Mouse (Mus musculus) heart, embryonic 16.5 days (tissue): ENCODE data around the gene Odaph. TPM values are rescaled to one million over a fixed set of nuclear protein-coding genes. Genes with fewer than 3 reads are reported as not detected.

Source experiments
- ATAC-seq: fragments of 200-750 bp; cut with Nextera tagmentation; replicated peaks from 2 replicates; pipeline ENCODE4 v1.8.0; 2017; ENCODE audit warnings: moderate number of reproducible peaks; ENCODE audit not compliant: insufficient read depth, low FRiP score; ENCODE audit errors: extremely low read depth
- H3K27ac ChIP-seq: fragments of 300-500 bp; sonication (generic); 2 replicates; pipeline ENCODE4 v1.5.1; 2014; ENCODE audit warnings: mild to moderate bottlenecking, low read length, control low read depth, moderate library complexity
- H3K27me3 ChIP-seq: fragments of 300-500 bp; sonication (generic); 2 replicates; pipeline ENCODE4 v1.6.1; 2014; ENCODE audit warnings: low read length, mixed read lengths; ENCODE audit not compliant: control insufficient read depth, insufficient read depth
- H3K36me3 ChIP-seq: fragments of 300-500 bp; sonication (generic); 2 replicates; pipeline ENCODE4 v1.6.1; 2014; ENCODE audit not compliant: control insufficient read depth, insufficient read depth
- H3K4me1 ChIP-seq: fragments of 300-500 bp; sonication (generic); 2 replicates; pipeline ENCODE4 v1.6.1; 2014; ENCODE audit warnings: low read length, mixed read lengths; ENCODE audit not compliant: control insufficient read depth, insufficient read depth
- H3K4me2 ChIP-seq: fragments of 300-500 bp; sonication (generic); 2 replicates; pipeline ENCODE4 v1.6.1; 2014; ENCODE audit warnings: low read depth, mild to moderate bottlenecking, control low read depth, low read length
- H3K4me3 ChIP-seq: fragments of 300-500 bp; sonication (generic); 2 replicates; pipeline ENCODE4 v1.5.1; 2014; ENCODE audit warnings: mild to moderate bottlenecking, control low read depth, low read length
- H3K9ac ChIP-seq: fragments of 300-500 bp; sonication (generic); 2 replicates; pipeline ENCODE4 v1.6.1; 2014; ENCODE audit warnings: low read length, control low read depth
- H3K9me3 ChIP-seq: fragments of 300-500 bp; sonication (generic); replicated peaks from 2 replicates; pipeline ENCODE4 v1.6.1; 2016; ENCODE audit warnings: low read length; ENCODE audit not compliant: control insufficient read depth
- WGBS: fragments of 180-500 bp; shearing (Covaris S2); extraction: QIAGEN DNeasy Blood & Tissue Kit; methylation state at CpG from one replicate; pipeline ENCODE4 v1.1.7; 2014; 5-methylcytosine and 5-hydroxymethylcytosine counted together
- polyA plus RNA-seq: library from polyadenylated mRNA; unstranded; fragments of >200 nt; fragmentation: Nextera tagmentation; extraction: Ambion mirVana; gene quantifications from 2 replicates; pipeline ENCODE4 v1.2.1, GENCODE M21; 2015

Odaph gene
- polyA plus RNA-seq, 1 experiment from 2014 or later: not detected

GRCm38 (mm10) chr5:91961370-91961769 lies 25.9 kb upstream of the Odaph start:
- Histone ChIP-seq H3K4me2 (peak overlapping the region; percentile 79), H3K36me3 (peaks cover 9% of the 10 kb centered on the region), H3K9ac (peak overlapping the region; percentile 91), H3K4me1 (peaks cover 28% of the 10 kb centered on the region), H3K27me3 (no peaks in the 10 kb centered on the region), H3K27ac (peak overlapping the region; percentile 97), H3K4me3 (peak overlapping the region; percentile 72), H3K9me3 (no peaks in the 10 kb centered on the region)
- 81% methylated on average over 1 of the region's 1 CpGs for WGBS
- no peak for ATAC-seq

- H3K36me3 ChIP-seq: peaks cover 5% of the 10 kb centered on the region
- 0% methylated on average over 14 of the region's 14 CpGs for WGBS
- H3K4me3 ChIP-seq: peak overlapping the region; percentile 72
- H3K4me1 ChIP-seq: peaks cover 28% of the 10 kb centered on the region
- H3K27ac ChIP-seq: peak overlapping the region; percentile 97
- H3K9ac ChIP-seq: peak overlapping the region; percentile 91
- peak overlapping the region; percentile 79 for H3K4me2 ChIP-seq
- H3K27me3 ChIP-seq: no peaks in the 10 kb centered on the region
- no peaks in the 10 kb centered on the region for H3K9me3 ChIP-seq
- 0 out of 2 replicates have a peak, but pooled peaks have one; percentile 3 for ATAC-seq
Measured at GRCm38 (mm10) chr5:91962259-91962638, 25.0 kb upstream of the Odaph start.

- H3K4me2 ChIP-seq: peak within 1 kb of the TSS; percentile 79
Measured at GRCm38 (mm10) chr5:91962639-91963440, 24.4 kb upstream of the Odaph start, which contains the start of gene Rchy1. Gene Rchy1 (minus strand): TSS chr5:91963068.

GRCm38 (mm10) chr5:91972046-91972445 lies 15.2 kb upstream of the Odaph start:
- H3K4me3 ChIP-seq: no peak overlapping the region
- H3K9me3 ChIP-seq: no peaks in the 10 kb centered on the region
- no peak overlapping the region for H3K9ac ChIP-seq
- H3K4me2 ChIP-seq: no peak overlapping the region
- ATAC-seq: no peak
- H3K4me1 ChIP-seq: no peaks in the 10 kb centered on the region
- H3K27ac ChIP-seq: no peak overlapping the region
- 67% methylated on average over 3 of the region's 3 CpGs for WGBS
- peaks cover 11% of the 10 kb centered on the region for H3K36me3 ChIP-seq
- no peaks in the 10 kb centered on the region for H3K27me3 ChIP-seq

More at GRCm38 (mm10) chr5:91962639-91963440, 24.4 kb upstream of the Odaph start, which contains the start of gene Rchy1:
- H3K9me3 ChIP-seq: no peaks in the 10 kb centered on the region
- peak; percentile 97 for ATAC-seq
- H3K4me3 ChIP-seq: peak within 1 kb of the TSS; percentile 72
- peaks cover 4% of the 10 kb centered on the region for H3K36me3 ChIP-seq
- under 1% methylated on average over 65 of the region's 65 CpGs for WGBS
- H3K27ac ChIP-seq: peak within 1 kb of the TSS; percentile 97
- peaks cover 28% of the 10 kb centered on the region for H3K4me1 ChIP-seq
- peak within 1 kb of the TSS; percentile 91 for H3K9ac ChIP-seq
- no peaks in the 10 kb centered on the region for H3K27me3 ChIP-seq

GRCm38 (mm10) chr5:91974002-91974401 lies 13.3 kb upstream of the Odaph start:
- Histone ChIP-seq H3K4me3 (no peak overlapping the region), H3K27me3 (no peaks in the 10 kb centered on the region), H3K36me3 (peaks cover 7% of the 10 kb centered on the region; the same call in 1 of the 2 replicates), H3K27ac (no peak overlapping the region), H3K9me3 (no peaks in the 10 kb centered on the region), H3K9ac (no peak overlapping the region), H3K4me2 (no peak overlapping the region), H3K4me1 (no peaks in the 10 kb centered on the region)
- 80% methylated on average over 7 of the region's 7 CpGs for WGBS
- no peak for ATAC-seq

- H3K9ac ChIP-seq: no peak overlapping the region
- H3K27me3 ChIP-seq: no peaks in the 10 kb centered on the region
- H3K4me3 ChIP-seq: no peak overlapping the region
- no peaks in the 10 kb centered on the region for H3K4me1 ChIP-seq
- H3K27ac ChIP-seq: no peak overlapping the region
- H3K36me3 ChIP-seq: no peaks in the 10 kb centered on the region
- no peak for ATAC-seq
- H3K4me2 ChIP-seq: no peak overlapping the region
- H3K9me3 ChIP-seq: no peaks in the 10 kb centered on the region
- 85% methylated on average over 9 of the region's 9 CpGs for WGBS
Measured at GRCm38 (mm10) chr5:91975758-91976157, 11.5 kb upstream of the Odaph start.

GRCm38 (mm10) chr5:91976566-91977396 lies 10.5 kb upstream of the Odaph start:
- H3K4me2 ChIP-seq: no peak overlapping the region
- H3K27me3 ChIP-seq: no peaks in the 10 kb centered on the region
- no peak overlapping the region for H3K27ac ChIP-seq
- no peaks in the 10 kb centered on the region for H3K4me1 ChIP-seq
- ATAC-seq: no peak
- H3K4me3 ChIP-seq: no peak overlapping the region
- H3K9me3 ChIP-seq: no peaks in the 10 kb centered on the region
- H3K9ac ChIP-seq: no peak overlapping the region
- no peaks in the 10 kb centered on the region for H3K36me3 ChIP-seq
- WGBS: 69% methylated on average over 10 of the region's 10 CpGs

GRCm38 (mm10) chr5:91977397-91977770 lies 9.9 kb upstream of the Odaph start:
- H3K4me3 ChIP-seq: no peak overlapping the region
- H3K27me3 ChIP-seq: no peaks in the 10 kb centered on the region
- no peaks in the 10 kb centered on the region for H3K9me3 ChIP-seq
- no peaks in the 10 kb centered on the region for H3K4me1 ChIP-seq
- 79% methylated on average over 2 of the region's 2 CpGs for WGBS
- H3K27ac ChIP-seq: no peak overlapping the region
- H3K36me3 ChIP-seq: no peaks in the 10 kb centered on the region
- no peak overlapping the region for H3K9ac ChIP-seq
- ATAC-seq: no peak
- no peak overlapping the region for H3K4me2 ChIP-seq
